Mouse (Mus musculus) liver, postnatal 0 days (tissue): ENCODE measurements around the gene Ang5. TPM values are rescaled to one million over a fixed set of nuclear protein-coding genes. Genes with fewer than 3 reads are reported as not detected.
A peak's percentile ranks its signal among the peaks of the same experiment; 100 is the strongest.
"Not testable (repeated sequence)": the region's sequence is repeated elsewhere in the genome, so short reads cannot be mapped to it uniquely, and the experiment has no call there.

ENCODE experiments used
- ATAC-seq: fragments of 200-750 bp; cut with Nextera tagmentation; 2 replicates; pipeline ENCODE4 v1.8.0; 2017; ENCODE audit warnings: mild to moderate bottlenecking, moderate library complexity
- DNase-seq: peaks from one replicate; pipeline ENCODE4 v3.0.0-alpha.2; 2016
- H3K27ac ChIP-seq: fragments of 300-500 bp; sonication (generic); 2 replicates; pipeline ENCODE4 v1.5.1; 2014; ENCODE audit warnings: antibody characterized with exemption, moderate library complexity, mild to moderate bottlenecking, low read depth
- H3K27me3 ChIP-seq: fragments of 300-500 bp; sonication (generic); 2 replicates; pipeline ENCODE4 v1.6.1; 2014; ENCODE audit warnings: low read length, control low read depth, mixed read lengths; ENCODE audit not compliant: insufficient read depth
- H3K36me3 ChIP-seq: fragments of 300-500 bp; sonication (generic); replicated peaks from 2 replicates; pipeline ENCODE4 v1.6.1; 2014; ENCODE audit warnings: mild to moderate bottlenecking, control low read depth, low read length, moderate library complexity, mixed read lengths; ENCODE audit not compliant: insufficient read depth
- H3K4me1 ChIP-seq: fragments of 300-500 bp; sonication (generic); 2 replicates; pipeline ENCODE4 v1.6.1; 2014; ENCODE audit warnings: antibody characterized with exemption, mild to moderate bottlenecking, control low read depth; ENCODE audit not compliant: insufficient read depth
- H3K4me2 ChIP-seq: fragments of 300-500 bp; sonication (generic); 2 replicates; pipeline ENCODE4 v1.6.1; 2014; ENCODE audit warnings: low read depth, mild to moderate bottlenecking, low read length, moderate library complexity, mixed read lengths
- H3K4me3 ChIP-seq: fragments of 300-500 bp; sonication (generic); 2 replicates; pipeline ENCODE4 v1.5.1; 2014; ENCODE audit warnings: low read depth, low read length
- H3K9ac ChIP-seq: fragments of 300-500 bp; sonication (generic); replicated peaks from 2 replicates; pipeline ENCODE4 v1.6.1; 2014; ENCODE audit warnings: mild to moderate bottlenecking, moderate library complexity
- H3K9me3 ChIP-seq: fragments of 300-500 bp; sonication (generic); 2 replicates; pipeline ENCODE4 v1.6.1; 2016; ENCODE audit warnings: mild to moderate bottlenecking, control low read depth, low read length, mixed read lengths
- CTCF ChIP-seq: sonication (generic); IDR thresholded peaks from 2 replicates; pipeline ENCODE4 v1.5.1; 2016; ENCODE audit warnings: antibody characterized with exemption, low read depth
- WGBS: fragments of 180-500 bp; shearing (Covaris S2); extraction: QIAGEN DNeasy Blood & Tissue Kit; methylation state at CpG from one replicate; pipeline ENCODE4 v1.1.7; 2014; ENCODE audit not compliant: insufficient replicate concordance; 5-methylcytosine and 5-hydroxymethylcytosine counted together
- polyA plus RNA-seq: library from polyadenylated mRNA; unstranded; fragments of >200 nt; fragmentation: Nextera tagmentation; extraction: Ambion mirVana; gene quantifications from 2 replicates; pipeline ENCODE4 v1.2.1, GENCODE M21; 2015

Gene Ang5
- polyA plus RNA-seq, result not detected in 2 replicates

DNA sequence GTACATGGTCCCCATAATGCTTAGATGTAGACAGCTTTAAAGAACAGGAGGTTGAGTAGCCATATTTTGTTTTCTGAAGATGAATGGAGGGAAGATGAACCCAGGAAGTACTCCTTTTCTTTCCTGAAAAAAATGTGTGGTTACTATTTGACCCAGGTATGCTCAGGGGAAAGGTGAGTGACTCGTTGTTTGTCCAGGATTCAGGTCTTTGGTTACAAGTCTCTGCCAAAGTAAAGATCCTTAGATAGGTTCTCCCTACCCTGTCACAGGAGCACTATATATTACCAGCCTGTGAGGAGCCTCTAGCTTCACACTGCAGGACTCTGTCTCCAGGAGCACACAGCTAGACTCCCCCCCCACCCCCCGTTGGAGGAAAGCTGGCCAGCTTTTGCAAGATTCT, at the start of gene Ang5:
TSS of gene Ang5 (plus strand) at position 301 of the 400 bp plus-strand sequence.
- not testable (repeated sequence) for ATAC-seq, H3K4me2 ChIP-seq, H3K27ac ChIP-seq, H3K36me3 ChIP-seq, H3K9ac ChIP-seq, H3K4me1 ChIP-seq, H3K27me3 ChIP-seq, DNase-seq, H3K4me3 ChIP-seq, H3K9me3 ChIP-seq
- no CpG with 5 or more reads among the region's 2 CpGs for WGBS

DNA sequence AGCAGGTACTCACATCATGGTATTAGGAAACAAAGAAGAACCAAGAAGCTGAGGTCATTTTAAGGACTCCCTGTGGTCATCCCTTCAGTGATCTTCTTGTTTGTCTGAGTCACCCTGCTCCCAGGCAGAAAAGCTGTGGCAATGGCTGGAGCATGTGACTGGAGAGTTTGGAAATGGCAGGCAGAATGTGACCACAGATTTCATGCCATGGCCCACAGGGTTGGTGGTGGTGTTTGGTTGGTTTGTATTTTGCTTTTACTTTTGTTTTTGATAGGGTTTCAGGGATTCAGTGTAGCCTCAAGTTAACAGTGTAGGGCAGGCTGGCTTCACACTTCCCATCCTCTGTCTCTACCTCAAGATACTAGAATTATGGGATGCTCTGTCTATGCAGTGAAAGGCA, 38.7 kb upstream of the Ang5 start:
- H3K9ac ChIP-seq, H3K4me3 ChIP-seq, H3K36me3 ChIP-seq, H3K4me2 ChIP-seq, H3K27me3 ChIP-seq, H3K27ac ChIP-seq, ATAC-seq, H3K9me3 ChIP-seq, H3K4me1 ChIP-seq: not testable (repeated sequence)
- DNase-seq, result peak; percentile 12

DNA sequence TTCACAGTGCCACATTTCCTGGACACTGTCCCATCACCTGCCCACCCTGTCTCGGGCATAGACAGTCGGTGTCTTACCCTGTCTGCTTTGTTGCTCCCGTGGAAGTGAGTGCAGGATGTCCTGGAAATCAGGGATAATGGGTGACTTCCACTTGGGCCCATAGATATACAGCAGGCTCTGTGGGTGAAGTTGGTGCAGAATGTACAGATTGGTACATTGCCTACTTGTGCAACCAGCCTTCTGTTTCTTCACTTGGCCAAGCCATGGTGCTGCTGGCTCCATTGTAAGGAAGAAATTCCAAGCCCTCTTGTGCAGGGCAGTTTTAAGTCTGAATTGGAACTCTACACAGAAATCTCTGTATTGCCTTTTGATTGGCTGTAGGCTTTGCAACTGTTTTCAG, 33.4 kb upstream of the Ang5 start, which contains the start of gene Ear10:
TSS of gene Ear10 (minus strand) at position 101 of the 400 bp plus-strand sequence.
- not testable (repeated sequence) for H3K27me3 ChIP-seq, H3K4me2 ChIP-seq, H3K9me3 ChIP-seq, ATAC-seq, DNase-seq, H3K4me3 ChIP-seq, H3K27ac ChIP-seq, H3K36me3 ChIP-seq, H3K9ac ChIP-seq, H3K4me1 ChIP-seq
- 63% methylated on average over 3 of the region's 3 CpGs for WGBS

DNA sequence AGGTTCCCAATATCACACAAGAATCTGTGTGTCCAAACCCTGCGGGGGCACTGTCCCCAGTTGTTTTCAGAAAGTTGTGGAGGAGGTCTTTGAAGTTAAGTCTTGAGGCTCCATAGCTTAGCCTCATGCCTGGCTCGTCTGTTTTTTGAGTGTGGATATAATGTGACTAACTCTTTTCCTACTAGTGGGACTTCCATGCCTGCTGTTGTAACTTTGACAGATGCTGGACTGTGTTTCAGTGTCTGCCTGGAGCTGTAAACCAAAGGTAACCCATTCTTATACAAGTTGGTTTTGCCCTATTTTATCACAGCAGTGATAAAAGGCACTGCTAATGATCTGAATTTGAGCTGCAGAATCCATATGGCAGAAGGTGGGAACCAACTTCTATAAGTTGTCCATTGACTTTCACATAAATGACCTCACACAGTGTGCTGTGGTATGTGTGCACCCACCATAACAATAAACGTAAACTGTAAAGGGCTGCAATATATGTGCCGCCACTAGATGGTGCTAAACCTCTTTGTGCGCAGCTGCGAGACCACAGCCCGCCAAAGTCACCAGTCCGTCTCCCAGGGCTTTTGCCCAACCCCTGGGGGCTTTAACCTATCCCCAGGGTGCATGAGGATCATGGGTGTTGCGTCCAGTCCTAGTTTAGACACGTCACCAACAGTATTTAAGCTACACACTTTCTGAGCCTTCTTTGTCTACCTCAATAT, 32.0 kb upstream of the Ang5 start, which contains the start of gene Gm8113:
TSS of gene Gm8113 (plus strand) at position 703 of the 716 bp plus-strand sequence.
- not testable (repeated sequence) for H3K4me1 ChIP-seq, H3K27me3 ChIP-seq, H3K36me3 ChIP-seq, H3K9me3 ChIP-seq
- TF ChIP-seq CTCF, result peak; percentile 87
- peak; percentile 87 for ATAC-seq
- 9% methylated on average over 10 of the region's 10 CpGs for WGBS
- Histone ChIP-seq H3K4me2 (peak within 1 kb of the TSS; percentile 69), H3K4me3 (peak within 1 kb of the TSS; percentile 59), H3K9ac (peak within 1 kb of the TSS; percentile 67), H3K27ac (peak within 1 kb of the TSS; percentile 72)
- peak; percentile 82 for DNase-seq

DNA sequence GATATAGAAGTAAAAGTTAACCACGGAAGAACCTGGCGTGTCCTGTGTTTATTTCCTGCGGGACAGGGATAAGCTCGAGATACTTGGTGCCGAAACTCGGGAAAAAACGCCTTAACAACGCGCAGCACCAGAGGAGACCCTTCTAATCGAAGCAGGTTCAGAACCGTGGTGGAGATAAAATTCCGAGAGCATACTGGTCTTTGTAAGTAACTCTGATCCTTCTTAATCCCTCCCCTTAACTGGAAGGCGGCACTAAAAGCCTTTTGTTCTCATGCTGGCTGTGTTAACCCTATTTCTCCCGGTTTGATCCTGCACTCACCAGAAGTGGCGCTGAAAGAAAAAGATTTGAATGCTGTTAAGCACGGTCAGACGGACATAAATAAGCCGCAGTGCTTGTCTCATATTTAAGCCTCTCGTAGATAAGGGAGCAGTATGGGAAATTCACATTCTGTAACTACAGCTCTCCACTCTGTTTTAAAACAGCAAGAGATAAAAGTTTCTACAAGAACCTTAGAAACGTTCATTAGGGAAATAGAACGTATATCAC, 31.4 kb upstream of the Ang5 start:
- ATAC-seq, result 0 out of 2 replicates have a peak, but pooled peaks have one; percentile 53
- Histone ChIP-seq H3K27ac (peak overlapping the region; percentile 72), H3K4me2 (peak overlapping the region; percentile 69), H3K4me3 (peak overlapping the region; percentile 59), H3K9ac (peak overlapping the region; percentile 67)
- not testable (repeated sequence) for H3K9me3 ChIP-seq, H3K4me1 ChIP-seq, DNase-seq, H3K36me3 ChIP-seq, H3K27me3 ChIP-seq
- WGBS, result 3% methylated on average over 21 of the region's 21 CpGs

DNA sequence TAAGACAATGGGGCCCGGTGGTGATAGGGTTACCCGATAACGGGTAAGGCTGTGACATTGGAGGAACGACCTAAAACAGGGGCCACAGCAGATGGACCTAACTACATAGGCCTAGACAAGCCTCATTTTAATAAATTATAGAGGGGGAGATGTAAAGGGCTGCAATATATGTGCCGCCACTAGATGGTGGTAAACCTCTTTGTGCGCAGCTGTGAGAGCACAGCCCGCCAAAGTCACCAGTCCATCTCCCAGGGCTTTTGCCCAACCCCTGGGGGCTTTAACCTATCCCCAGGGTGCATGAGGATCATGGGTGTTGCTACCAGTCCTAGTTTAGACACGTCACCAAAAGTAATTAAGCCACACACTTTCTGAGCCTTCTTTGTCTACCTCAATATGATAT, 23.9 kb upstream of the Ang5 start:
- not testable (repeated sequence) for H3K4me3 ChIP-seq, H3K4me1 ChIP-seq, ATAC-seq, H3K9me3 ChIP-seq, H3K4me2 ChIP-seq, H3K27me3 ChIP-seq, H3K9ac ChIP-seq, H3K36me3 ChIP-seq, H3K27ac ChIP-seq
- 18% methylated on average over 8 of the region's 8 CpGs for WGBS
- peak; percentile 48 for DNase-seq
- TF ChIP-seq CTCF, result peak; percentile 74

DNA sequence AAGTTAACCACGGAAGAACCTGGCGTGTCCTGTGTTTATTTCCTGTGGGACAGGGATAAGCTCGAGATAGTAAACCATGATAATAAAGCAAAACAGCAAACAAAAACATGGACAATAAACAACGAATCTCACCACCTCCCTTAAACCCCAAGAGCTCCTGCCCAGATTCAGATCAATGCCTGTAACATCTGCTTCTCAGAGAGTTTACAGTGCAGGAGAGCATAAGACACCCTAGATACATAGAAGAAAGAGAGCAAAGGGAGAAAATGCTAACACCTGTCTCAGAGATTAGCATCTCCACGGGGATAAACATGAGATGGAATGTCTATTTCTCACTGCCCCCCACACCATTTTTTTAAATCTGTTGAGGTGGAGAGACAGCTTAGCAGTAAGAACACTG, 23.5 kb upstream of the Ang5 start:
- H3K4me2 ChIP-seq, H3K4me1 ChIP-seq, H3K27me3 ChIP-seq, H3K9me3 ChIP-seq, H3K27ac ChIP-seq, DNase-seq, H3K4me3 ChIP-seq, H3K9ac ChIP-seq, H3K36me3 ChIP-seq, ATAC-seq: not testable (repeated sequence)
- WGBS, result 54% methylated on average over 5 of the region's 5 CpGs

DNA sequence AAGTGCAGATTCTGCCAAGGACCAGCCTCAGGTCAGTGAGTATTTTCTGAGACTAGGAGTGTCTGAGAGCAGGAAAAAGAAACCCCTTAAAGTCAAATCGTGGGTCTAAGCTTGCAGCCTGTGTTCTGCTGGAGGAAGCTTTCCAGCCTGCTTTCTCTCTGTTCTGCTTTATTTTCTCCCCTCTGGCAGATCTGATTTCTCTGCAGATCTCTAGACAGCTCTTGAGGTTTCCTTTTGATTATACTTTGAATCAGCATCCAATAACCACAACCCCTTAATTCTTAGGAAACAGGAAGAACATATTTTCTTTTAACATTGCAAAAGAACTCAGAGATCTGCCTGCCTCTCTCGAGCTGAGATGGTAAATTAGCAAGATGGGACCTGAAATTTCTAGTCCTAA, 3.5 kb upstream of the Ang5 start:
- not testable (repeated sequence) for H3K27ac ChIP-seq, H3K27me3 ChIP-seq, H3K4me1 ChIP-seq, H3K4me3 ChIP-seq, H3K4me2 ChIP-seq, ATAC-seq, H3K9me3 ChIP-seq, H3K36me3 ChIP-seq, DNase-seq, H3K9ac ChIP-seq
- 40% methylated on average over 1 of the region's 2 CpGs for WGBS

DNA sequence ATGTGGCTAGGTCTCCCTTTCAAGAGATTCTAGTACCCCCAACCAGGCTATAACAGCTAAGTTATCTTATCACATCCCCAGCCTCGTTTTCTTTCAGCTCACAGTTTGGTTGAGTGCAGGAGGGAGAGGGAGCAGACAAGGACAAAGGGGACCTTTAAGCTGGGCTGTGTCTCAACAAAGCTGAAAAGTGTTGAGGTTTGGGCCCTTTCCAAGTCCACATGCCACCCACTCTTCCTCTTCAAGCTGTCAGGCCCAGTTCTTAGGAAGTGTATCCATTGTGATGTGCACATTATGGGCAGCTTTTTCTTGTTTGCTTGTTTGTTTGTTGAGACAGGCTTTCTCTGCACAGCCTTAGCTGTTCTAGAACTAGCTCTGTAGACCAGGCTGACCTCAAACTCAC, 1.8 kb upstream of the Ang5 start:
- not testable (repeated sequence) for H3K9ac ChIP-seq, DNase-seq, H3K27me3 ChIP-seq, H3K9me3 ChIP-seq, H3K4me2 ChIP-seq, H3K36me3 ChIP-seq, H3K4me1 ChIP-seq, H3K27ac ChIP-seq, ATAC-seq, H3K4me3 ChIP-seq
- WGBS, result no CpG with 5 or more reads among the region's 1 CpGs
